Mouse (Mus musculus) frontal cortex, adult (tissue): Measurements from ENCODE around the gene Cabp1.

Experiments used
- ATAC-seq: cut with Nextera tagmentation; 2 replicates; pipeline ENCODE4 v1.9.2; 2017; ENCODE audit warnings: mild to moderate bottlenecking, moderate library complexity, mixed read lengths; ENCODE audit not compliant: low TSS enrichment

The Cabp1 gene

GRCm38 (mm10) chr5:115127421-115128179 is 66.6 kb downstream of the Cabp1 start:
- ATAC-seq: no peak

- no peak for ATAC-seq
Measured at GRCm38 (mm10) chr5:115126578-115127312, 67.4 kb downstream of the Cabp1 start.

- ATAC-seq: peak; percentile 71
Measured at GRCm38 (mm10) chr5:115125211-115125871, 68.8 kb downstream of the Cabp1 start.

GRCm38 (mm10) chr5:115124690-115125089 is 69.5 kb downstream of the Cabp1 start:
- no peak for ATAC-seq

DNA sequence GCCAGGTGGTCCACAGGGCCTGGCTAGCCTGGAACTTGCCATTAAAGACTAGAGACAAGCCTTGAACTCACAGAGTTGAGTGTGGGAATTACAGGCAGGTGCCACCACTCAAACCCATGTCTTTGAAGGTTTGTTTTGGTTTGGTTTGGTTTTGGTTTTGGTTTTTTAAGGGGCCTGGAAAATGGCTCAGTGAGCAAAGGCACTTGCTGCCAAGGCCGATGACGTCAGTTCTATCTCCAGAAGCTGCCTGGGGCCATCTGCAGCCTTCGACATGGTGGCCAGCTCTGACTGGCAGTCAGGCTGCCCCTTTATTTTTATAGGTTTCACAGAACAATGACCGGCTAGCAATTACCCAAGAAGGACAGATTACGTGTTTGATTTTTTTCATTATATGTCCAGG is 73.2 kb downstream of the Cabp1 start:
- no peak for ATAC-seq

GRCm38 (mm10) chr5:115118961-115119570 is 75.1 kb downstream of the Cabp1 start, which contains the start of gene Acads:
Gene Acads (minus strand): TSS chr5:115119346.
- 0 out of 2 replicates have a peak, but pooled peaks have one; percentile 36 for ATAC-seq
